Comparison of ENCODE assay signal across 12 mouse cellular contexts in genomic region chr19:50013659-50014058, GRCm38 (mm10).
A peak's percentile ranks its signal among the peaks of the same experiment; 100 is the strongest.
DNase-seq lines count a peak whose midpoint lies in the region; ATAC-seq lines count a peak whose summit lies in the region.
"Had no signal": no experiment of that assay in that cellular context is flagged by ENCODE, and none has a peak within 500 bp of the region (broad histone marks: within the 10 kb centered on the region; RNA-seq: fewer than 3 reads in every experiment).

No protein-coding gene starts in this region.

- no peak overlapping the region for H3K4me3 ChIP-seq in forebrain, embryonic 15.5 days
- H3K4me3 ChIP-seq in forebrain, embryonic 10.5 days = no peak overlapping the region
- H3K4me3 ChIP-seq in lung, embryonic 16.5 days (ENCODE audit: low read length) = no peak overlapping the region
- H3K4me3 ChIP-seq: embryonic facial prominence, embryonic 15.5 days had no signal

- H3K27me3 ChIP-seq in forebrain, embryonic 15.5 days = no peaks in the 10 kb centered on the region
- H3K27me3 ChIP-seq in forebrain, embryonic 10.5 days (ENCODE audit: poor library complexity, severe bottlenecking) = no peaks in the 10 kb centered on the region
- no peaks in the 10 kb centered on the region for H3K27me3 ChIP-seq in lung, embryonic 16.5 days (ENCODE audit: control insufficient read depth, insufficient read depth, low read depth, low read length)
- H3K27me3 ChIP-seq: embryonic facial prominence, embryonic 15.5 days had no signal

- no peak overlapping the region for H3K4me2 ChIP-seq in forebrain, embryonic 15.5 days (replicated peaks)
- H3K4me2 ChIP-seq in lung, embryonic 16.5 days (ENCODE audit: low read depth, low read length) = no peak overlapping the region
- H3K4me2 ChIP-seq: embryonic facial prominence, embryonic 15.5 days had no signal

- no peaks in the 10 kb centered on the region for H3K9me3 ChIP-seq in forebrain, embryonic 15.5 days
- H3K9me3 ChIP-seq in forebrain, embryonic 10.5 days = no peaks in the 10 kb centered on the region
- H3K9me3 ChIP-seq in lung, embryonic 16.5 days (ENCODE audit: control insufficient read depth, low read length) = no peaks in the 10 kb centered on the region
- H3K9me3 ChIP-seq: embryonic facial prominence, embryonic 15.5 days had no signal

- no peak for DNase-seq in forebrain, embryonic 10.5 days (ENCODE audit: extremely low spot score, low spot score)
- DNase-seq in lung, postnatal 36 days = no peak
- peak; percentile 11 for DNase-seq in left cerebral cortex, adult 11 months (ENCODE audit: low spot score)
- DNase-seq in right cerebral cortex, postnatal 25 days = peak; percentile 23
- DNase-seq: kidney, postnatal 25 days; lung, adult 18-20 months; thymus, postnatal 36 days had no signal

- H3K36me3 ChIP-seq in forebrain, embryonic 15.5 days = no peaks in the 10 kb centered on the region
- H3K36me3 ChIP-seq in forebrain, embryonic 10.5 days (replicated peaks) = no peaks in the 10 kb centered on the region
- H3K36me3 ChIP-seq in lung, embryonic 16.5 days (ENCODE audit: control insufficient read depth, insufficient read depth, low read length) = no peaks in the 10 kb centered on the region
- H3K36me3 ChIP-seq: embryonic facial prominence, embryonic 15.5 days had no signal

- peak; percentile 92 for ATAC-seq in forebrain, embryonic 15.5 days (replicated peaks)
- ATAC-seq in lung, embryonic 16.5 days (ENCODE audit: low read depth) = peak; percentile 78
- no peak for ATAC-seq in activated CD4-positive, CD25-positive, alpha-beta regulatory T cell, adult 4 months
- no peak for ATAC-seq in monocyte, adult 5-6 weeks (replicated peaks; ENCODE audit: insufficient number of reproducible peaks, low FRiP score, low TSS enrichment, poor library complexity, severe bottlenecking)

- 37% methylated on average over 2 of the region's 2 CpGs for WGBS in forebrain, embryonic 15.5 days
- WGBS in forebrain, embryonic 10.5 days = 73% methylated on average over 2 of the region's 2 CpGs
- 24% methylated on average over 2 of the region's 2 CpGs for WGBS in lung, embryonic 16.5 days

- H3K9ac ChIP-seq in forebrain, embryonic 15.5 days (replicated peaks) = no peak overlapping the region
- no peak overlapping the region for H3K9ac ChIP-seq in lung, embryonic 16.5 days (ENCODE audit: low read length)
- H3K9ac ChIP-seq: embryonic facial prominence, embryonic 15.5 days had no signal

- H3K27ac ChIP-seq in forebrain, embryonic 15.5 days (replicated peaks) = no peak overlapping the region
- H3K27ac ChIP-seq in forebrain, embryonic 10.5 days = no peak overlapping the region
- H3K27ac ChIP-seq in lung, embryonic 16.5 days (ENCODE audit: low read length) = no peak overlapping the region
- H3K27ac ChIP-seq: embryonic facial prominence, embryonic 15.5 days had no signal

- no peaks in the 10 kb centered on the region for H3K4me1 ChIP-seq in forebrain, embryonic 15.5 days
- no peaks in the 10 kb centered on the region for H3K4me1 ChIP-seq in forebrain, embryonic 10.5 days
- no peaks in the 10 kb centered on the region for H3K4me1 ChIP-seq in lung, embryonic 16.5 days (replicated peaks; ENCODE audit: control insufficient read depth, insufficient read depth, low read length)
- H3K4me1 ChIP-seq: embryonic facial prominence, embryonic 15.5 days had no signal

Comparison
In these comparisons a context has a peak if more than half of its experiments do, and no peak if none do; other contexts are left out.
1. ATAC-seq: peak in forebrain, embryonic 15.5 days (single experiment) and lung, embryonic 16.5 days (single experiment); none in activated CD4-positive, CD25-positive, alpha-beta regulatory T cell, adult 4 months (single experiment) and monocyte, adult 5-6 weeks (single experiment).
2. DNase-seq: peak in left cerebral cortex, adult 11 months (single experiment) and right cerebral cortex, postnatal 25 days (single experiment); none in forebrain, embryonic 10.5 days (single experiment) and lung, postnatal 36 days (single experiment).